Mouse (Mus musculus) E14TG2a.4 (cell line): ENCODE measurements at regions not wholly inside any gene's neighbourhood (a gene's known extent, or its start where the extent isn't known, plus 50 kb on each side); places are given as distances from the start of the nearest gene placed in this dataset.

ENCODE experiments used
- H3K27me3 ChIP-seq: 2 replicates; pipeline ENCODE4 v1.6.1; 2014; ENCODE audit warnings: low read length, control low read depth; ENCODE audit not compliant: insufficient read depth
- H3K36me3 ChIP-seq: 2 replicates; pipeline ENCODE4 v1.6.1; 2014; ENCODE audit warnings: low read length, control low read depth; ENCODE audit not compliant: insufficient read depth
- H3K4me1 ChIP-seq: replicated peaks from 2 replicates; pipeline ENCODE4 v1.6.1; 2014; ENCODE audit warnings: low read depth, low read length, control low read depth
- H3K4me3 ChIP-seq: replicated peaks from 2 replicates; pipeline ENCODE4 v1.5.1; 2014; ENCODE audit warnings: mild to moderate bottlenecking, low read length
- H3K9me3 ChIP-seq: 2 replicates; pipeline ENCODE4 v1.6.1; 2014; ENCODE audit warnings: low read length, control low read depth
- CTCF ChIP-seq: conservative IDR thresholded peaks from 2 replicates; pipeline ENCODE4 v1.5.1; 2014; ENCODE audit warnings: low read length
- NANOG ChIP-seq: IDR thresholded peaks from 2 replicates; pipeline ENCODE4 v1.6.1; 2014; ENCODE audit warnings: borderline replicate concordance, low read length, mixed read lengths
- POU5F1 ChIP-seq: IDR thresholded peaks from 2 replicates; pipeline ENCODE4 v1.6.1; 2014; ENCODE audit warnings: low read length, borderline replicate concordance

GRCm38 (mm10) chr19:21214253-21214652 lies 57.8 kb upstream of the Zfand5 start:
- Histone ChIP-seq H3K4me3 (no peak overlapping the region), H3K36me3 (no peaks in the 10 kb centered on the region), H3K27me3 (no peaks in the 10 kb centered on the region), H3K9me3 (no peaks in the 10 kb centered on the region), H3K4me1 (no peaks in the 10 kb centered on the region)
- TF ChIP-seq NANOG (no peak), POU5F1 (no peak), CTCF (no peak)

DNA sequence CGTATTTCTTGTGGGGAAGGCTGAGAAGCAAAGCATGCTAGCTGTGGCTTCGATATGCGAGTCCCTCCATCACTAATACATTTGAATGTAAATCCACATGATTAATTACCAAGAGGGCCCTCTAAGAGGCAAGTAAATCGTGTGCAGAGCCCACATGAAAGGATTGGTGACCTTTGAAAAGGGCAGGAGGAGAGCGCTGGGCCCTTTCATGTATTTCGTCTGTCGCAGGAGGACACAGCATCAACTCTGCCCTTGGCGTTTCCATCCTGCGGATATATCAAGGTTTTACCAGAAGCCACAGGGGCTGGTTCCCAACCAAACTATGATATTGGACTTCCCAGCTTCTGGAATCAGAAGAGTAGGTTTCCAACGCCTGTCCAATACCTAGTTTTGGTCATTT lies 78.6 kb upstream of the Zfand5 start:
- H3K36me3 ChIP-seq = no peaks in the 10 kb centered on the region
- no peak overlapping the region for H3K4me3 ChIP-seq
- TF ChIP-seq CTCF (no peak), POU5F1 (no peak), NANOG (no peak)
- no peaks in the 10 kb centered on the region for H3K27me3 ChIP-seq
- no peaks in the 10 kb centered on the region for H3K4me1 ChIP-seq
- no peaks in the 10 kb centered on the region for H3K9me3 ChIP-seq

GRCm38 (mm10) chr19:21192576-21192975 lies 79.5 kb upstream of the Zfand5 start:
- no peak overlapping the region for H3K4me3 ChIP-seq
- H3K27me3 ChIP-seq = no peaks in the 10 kb centered on the region
- H3K9me3 ChIP-seq = no peaks in the 10 kb centered on the region
- H3K4me1 ChIP-seq = no peaks in the 10 kb centered on the region
- no peaks in the 10 kb centered on the region for H3K36me3 ChIP-seq
- TF ChIP-seq NANOG = no peak
- TF ChIP-seq POU5F1 = no peak
- TF ChIP-seq CTCF = no peak

DNA sequence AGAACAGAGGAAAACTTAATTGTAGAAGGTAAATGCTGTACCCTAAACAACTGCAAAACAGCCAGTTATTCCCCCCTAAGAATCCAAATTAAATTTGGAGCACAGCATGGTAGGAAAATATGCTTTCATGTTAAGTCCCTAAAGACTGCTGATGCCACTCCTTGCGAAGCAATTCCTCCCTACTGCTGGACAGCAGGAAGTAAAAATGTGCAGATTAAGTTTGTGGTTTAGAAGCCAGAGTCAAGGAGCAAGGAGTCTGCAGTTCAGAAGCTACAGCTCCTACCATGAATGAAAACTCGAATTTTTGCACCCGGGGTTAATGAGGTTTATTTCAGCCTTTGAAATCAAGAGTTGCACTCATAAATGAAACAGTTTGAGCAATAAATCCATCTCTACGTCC lies 82.9 kb upstream of the Zfand5 start:
- TF ChIP-seq POU5F1 (no peak), NANOG (no peak), CTCF (no peak)
- Histone ChIP-seq H3K27me3 (no peaks in the 10 kb centered on the region), H3K4me3 (no peak overlapping the region), H3K4me1 (no peaks in the 10 kb centered on the region), H3K36me3 (no peaks in the 10 kb centered on the region), H3K9me3 (no peaks in the 10 kb centered on the region)

DNA sequence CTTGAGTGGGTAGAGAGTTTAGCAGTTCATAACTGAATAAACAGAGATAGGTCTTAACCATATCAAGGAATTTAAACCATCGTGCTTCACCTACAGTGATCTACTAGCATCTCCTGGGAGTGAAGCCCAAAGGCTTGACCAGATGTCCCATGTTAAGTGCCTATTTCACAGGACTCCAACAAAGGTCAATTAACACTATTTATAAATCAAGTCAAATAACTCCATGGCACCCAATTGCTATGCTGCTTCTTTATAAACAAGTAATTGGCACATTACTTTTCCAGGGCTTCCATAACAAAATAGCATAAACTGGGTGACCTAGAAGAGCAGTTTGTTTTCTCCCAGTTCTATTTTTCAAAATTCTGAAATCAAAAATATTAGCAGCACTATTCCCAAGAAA lies 85.4 kb upstream of the Zfand5 start:
- no peaks in the 10 kb centered on the region for H3K27me3 ChIP-seq

DNA sequence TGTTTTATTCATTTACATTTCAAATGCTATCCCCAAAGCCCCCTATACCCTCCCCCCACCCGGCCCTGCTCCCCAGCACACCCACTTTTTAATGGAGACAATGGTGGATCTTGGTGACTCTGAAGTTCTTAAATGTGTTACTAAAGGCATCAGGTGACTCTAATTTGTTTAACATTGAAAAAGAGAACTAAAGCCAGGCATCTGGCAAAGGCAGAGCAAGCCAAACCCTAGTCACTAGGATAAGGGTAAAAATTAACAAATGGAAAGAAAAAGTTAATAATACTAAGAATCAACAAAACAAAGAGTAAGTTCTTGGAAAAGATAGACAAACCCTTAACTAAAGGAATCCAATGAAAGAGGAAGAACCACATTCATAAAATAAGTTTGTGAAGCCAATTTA lies 86.1 kb upstream of the Zfand5 start:
- no peak for TF ChIP-seq CTCF
- TF ChIP-seq POU5F1 = no peak
- no peak for TF ChIP-seq NANOG

More for the DNA sequence above, 85.4 kb upstream of the Zfand5 start:
- Histone ChIP-seq H3K36me3 (no peaks in the 10 kb centered on the region), H3K9me3 (no peaks in the 10 kb centered on the region), H3K4me1 (no peaks in the 10 kb centered on the region), H3K4me3 (no peak overlapping the region)
- TF ChIP-seq POU5F1 (no peak), NANOG (no peak), CTCF (no peak)

GRCm38 (mm10) chr19:21183028-21183427 lies 89.0 kb upstream of the Zfand5 start:
- Histone ChIP-seq H3K36me3 (no peaks in the 10 kb centered on the region), H3K4me1 (no peaks in the 10 kb centered on the region), H3K4me3 (no peak overlapping the region), H3K27me3 (no peaks in the 10 kb centered on the region), H3K9me3 (no peaks in the 10 kb centered on the region)
- TF ChIP-seq CTCF (no peak), POU5F1 (no peak), NANOG (no peak)

More for the DNA sequence above, 86.1 kb upstream of the Zfand5 start:
- Histone ChIP-seq H3K36me3 (no peaks in the 10 kb centered on the region), H3K4me3 (no peak overlapping the region), H3K9me3 (no peaks in the 10 kb centered on the region), H3K4me1 (no peaks in the 10 kb centered on the region), H3K27me3 (no peaks in the 10 kb centered on the region)

DNA sequence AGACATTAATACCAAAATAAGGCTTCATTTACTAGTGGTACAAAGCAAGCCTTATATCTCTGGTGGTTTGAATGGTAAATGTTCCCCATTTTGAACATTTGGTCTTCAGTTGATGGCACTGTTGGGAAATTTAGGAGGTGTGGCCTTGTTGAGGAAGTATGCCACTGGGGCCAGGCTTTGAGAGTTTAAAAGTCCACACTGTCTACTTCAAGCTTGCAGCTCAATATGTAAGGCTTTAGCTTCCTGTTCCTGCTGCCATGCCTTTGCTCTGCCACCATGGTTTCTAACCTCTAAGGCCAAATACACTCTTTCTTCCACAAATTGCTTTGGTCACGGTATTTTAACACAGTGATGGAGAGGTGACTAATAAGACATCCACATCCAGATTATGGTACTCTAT lies 92.2 kb upstream of the Zfand5 start:
- TF ChIP-seq NANOG = no peak
- no peak for TF ChIP-seq CTCF
- no peak for TF ChIP-seq POU5F1
- Histone ChIP-seq H3K4me3 (no peak overlapping the region), H3K9me3 (no peaks in the 10 kb centered on the region), H3K27me3 (no peaks in the 10 kb centered on the region), H3K36me3 (no peaks in the 10 kb centered on the region), H3K4me1 (peaks cover 9% of the 10 kb centered on the region)

GRCm38 (mm10) chr19:21175426-21175831 lies 96.6 kb upstream of the Zfand5 start:
- H3K36me3 ChIP-seq = no peaks in the 10 kb centered on the region
- no peaks in the 10 kb centered on the region; the same call in 1 of the 2 replicates for H3K27me3 ChIP-seq
- 0 out of 2 replicates have a peak, but pooled peaks have one; percentile 7 for TF ChIP-seq NANOG
- no peak for TF ChIP-seq POU5F1
- peaks cover 5% of the 10 kb centered on the region; the same call in 1 of the 2 replicates for H3K9me3 ChIP-seq
- H3K4me3 ChIP-seq = no peak overlapping the region
- peaks cover 19% of the 10 kb centered on the region for H3K4me1 ChIP-seq
